Mouse (Mus musculus): ENCODE data around the gene Rap2a. TPM values are rescaled to one million over a fixed set of nuclear protein-coding genes. Genes with fewer than 3 reads are reported as not detected.

Gene Rap2a
- polyA plus RNA-seq, 1 experiment from 2014 or later = 16.5 TPM

- Histone ChIP-seq H3K4me1 (replicated peaks; ENCODE audit: insufficient read depth, low read length) (no peaks in the 10 kb centered on the region), H3K4me2 (ENCODE audit: low read length) (no peak overlapping the region), H3K27me3 (ENCODE audit: insufficient read depth, low read length) (no peaks in the 10 kb centered on the region), H3K36me3 (ENCODE audit: insufficient read depth, low read length) (no peaks in the 10 kb centered on the region), H3K27ac (no peak overlapping the region), H3K9me3 (replicated peaks; ENCODE audit: low read length) (no peaks in the 10 kb centered on the region), H3K4me3 (replicated peaks; ENCODE audit: low read depth, low read length) (no peak overlapping the region), H3K9ac (ENCODE audit: low read depth, low read length) (no peak overlapping the region)
- WGBS = 80% methylated on average over 5 of the region's 5 CpGs
- TF ChIP-seq CTCF (IDR thresholded peaks at IDR 0.05; ENCODE audit: low read depth) = no peak
- DNase-seq (ENCODE audit: low spot score) (no peak), ATAC-seq (replicated peaks; ENCODE audit: low FRiP score, low read depth) (no peak)
These were observed 33.6 kb downstream of the Rap2a start for GRCm38 (mm10) chr14:120511821-120512220.

- DNase-seq (ENCODE audit: low spot score) (peak; percentile 19), ATAC-seq (replicated peaks; ENCODE audit: low FRiP score, low read depth) (no peak)
- no peak overlapping the region for H3K9ac ChIP-seq (ENCODE audit: low read depth, low read length)
- H3K4me3 ChIP-seq (replicated peaks; ENCODE audit: low read depth, low read length) = no peak overlapping the region
- H3K27me3 ChIP-seq (ENCODE audit: insufficient read depth, low read length) = no peaks in the 10 kb centered on the region
- no peak overlapping the region for H3K4me2 ChIP-seq (ENCODE audit: low read length)
- H3K36me3 ChIP-seq (ENCODE audit: insufficient read depth, low read length) = no peaks in the 10 kb centered on the region
- no peaks in the 10 kb centered on the region for H3K4me1 ChIP-seq (replicated peaks; ENCODE audit: insufficient read depth, low read length)
- 38% methylated on average over 4 of the region's 4 CpGs for WGBS
- H3K9me3 ChIP-seq (replicated peaks; ENCODE audit: low read length) = no peaks in the 10 kb centered on the region
- TF ChIP-seq CTCF (IDR thresholded peaks at IDR 0.05; ENCODE audit: low read depth) = no peak
- no peak overlapping the region for H3K27ac ChIP-seq
These were observed 36.6 kb downstream of the Rap2a start for GRCm38 (mm10) chr14:120514821-120515271.

GRCm38 (mm10) chr14:120515376-120515775, 37.1 kb downstream of the Rap2a start:
- no peak overlapping the region for H3K4me2 ChIP-seq (ENCODE audit: low read length)
- no peaks in the 10 kb centered on the region for H3K27me3 ChIP-seq (ENCODE audit: insufficient read depth, low read length)
- no peaks in the 10 kb centered on the region for H3K36me3 ChIP-seq (ENCODE audit: insufficient read depth, low read length)
- no peak overlapping the region for H3K9ac ChIP-seq (ENCODE audit: low read depth, low read length)
- no peaks in the 10 kb centered on the region for H3K9me3 ChIP-seq (replicated peaks; ENCODE audit: low read length)
- no peak overlapping the region for H3K27ac ChIP-seq
- TF ChIP-seq CTCF (IDR thresholded peaks at IDR 0.05; ENCODE audit: low read depth) = no peak
- WGBS = 68% methylated on average over 1 of the region's 1 CpGs
- H3K4me1 ChIP-seq (replicated peaks; ENCODE audit: insufficient read depth, low read length) = no peaks in the 10 kb centered on the region
- no peak for ATAC-seq (replicated peaks; ENCODE audit: low FRiP score, low read depth)
- no peak overlapping the region for H3K4me3 ChIP-seq (replicated peaks; ENCODE audit: low read depth, low read length)
- DNase-seq (ENCODE audit: low spot score) = no peak

- H3K9ac ChIP-seq (ENCODE audit: low read depth, low read length) = no peak overlapping the region
- no peaks in the 10 kb centered on the region for H3K36me3 ChIP-seq (ENCODE audit: insufficient read depth, low read length)
- no peaks in the 10 kb centered on the region for H3K27me3 ChIP-seq (ENCODE audit: insufficient read depth, low read length)
- no peak for ATAC-seq (replicated peaks; ENCODE audit: low FRiP score, low read depth)
- H3K4me1 ChIP-seq (replicated peaks; ENCODE audit: insufficient read depth, low read length) = no peaks in the 10 kb centered on the region
- H3K4me2 ChIP-seq (ENCODE audit: low read length) = no peak overlapping the region
- no peak overlapping the region for H3K4me3 ChIP-seq (replicated peaks; ENCODE audit: low read depth, low read length)
- no peak for DNase-seq (ENCODE audit: low spot score)
- no peak for TF ChIP-seq CTCF (IDR thresholded peaks at IDR 0.05; ENCODE audit: low read depth)
- 89% methylated on average over 5 of the region's 5 CpGs for WGBS
- H3K9me3 ChIP-seq (replicated peaks; ENCODE audit: low read length) = no peaks in the 10 kb centered on the region
- no peak overlapping the region for H3K27ac ChIP-seq
These were observed 40.5 kb downstream of the Rap2a start for GRCm38 (mm10) chr14:120518706-120519105.

GRCm38 (mm10) chr14:120519921-120520320, 41.7 kb downstream of the Rap2a start:
- H3K9me3 ChIP-seq (replicated peaks; ENCODE audit: low read length) = no peaks in the 10 kb centered on the region
- 75% methylated on average over 1 of the region's 1 CpGs for WGBS
- no peak for TF ChIP-seq CTCF (IDR thresholded peaks at IDR 0.05; ENCODE audit: low read depth)
- H3K9ac ChIP-seq (ENCODE audit: low read depth, low read length) = no peak overlapping the region
- H3K27me3 ChIP-seq (ENCODE audit: insufficient read depth, low read length) = no peaks in the 10 kb centered on the region
- ATAC-seq (replicated peaks; ENCODE audit: low FRiP score, low read depth) (no peak), DNase-seq (ENCODE audit: low spot score) (no peak)
- H3K27ac ChIP-seq = no peak overlapping the region
- H3K4me1 ChIP-seq (replicated peaks; ENCODE audit: insufficient read depth, low read length) = no peaks in the 10 kb centered on the region
- H3K36me3 ChIP-seq (ENCODE audit: insufficient read depth, low read length) = no peaks in the 10 kb centered on the region
- no peak overlapping the region for H3K4me3 ChIP-seq (replicated peaks; ENCODE audit: low read depth, low read length)
- no peak overlapping the region for H3K4me2 ChIP-seq (ENCODE audit: low read length)

- no peak overlapping the region for H3K4me3 ChIP-seq (replicated peaks; ENCODE audit: low read depth, low read length)
- 52% methylated on average over 3 of the region's 3 CpGs for WGBS
- H3K27me3 ChIP-seq (ENCODE audit: insufficient read depth, low read length) = no peaks in the 10 kb centered on the region
- ATAC-seq (replicated peaks; ENCODE audit: low FRiP score, low read depth) = no peak
- H3K4me2 ChIP-seq (ENCODE audit: low read length) = no peak overlapping the region
- H3K9me3 ChIP-seq (replicated peaks; ENCODE audit: low read length) = no peaks in the 10 kb centered on the region
- no peak for TF ChIP-seq CTCF (IDR thresholded peaks at IDR 0.05; ENCODE audit: low read depth)
- no peaks in the 10 kb centered on the region for H3K4me1 ChIP-seq (replicated peaks; ENCODE audit: insufficient read depth, low read length)
- no peak overlapping the region for H3K9ac ChIP-seq (ENCODE audit: low read depth, low read length)
- no peak overlapping the region for H3K27ac ChIP-seq
- H3K36me3 ChIP-seq (ENCODE audit: insufficient read depth, low read length) = no peaks in the 10 kb centered on the region
- no peak for DNase-seq (ENCODE audit: low spot score)
These were observed 42.6 kb downstream of the Rap2a start for GRCm38 (mm10) chr14:120520843-120521242.

GRCm38 (mm10) chr14:120523296-120523695, 45.1 kb downstream of the Rap2a start:
- ATAC-seq (replicated peaks; ENCODE audit: low FRiP score, low read depth) (no peak), DNase-seq (ENCODE audit: low spot score) (no peak)
- WGBS = 91% methylated on average over 5 of the region's 5 CpGs

More at GRCm38 (mm10) chr14:120523296-120523695, 45.1 kb downstream of the Rap2a start:
- H3K9ac ChIP-seq (ENCODE audit: low read depth, low read length) = no peak overlapping the region
- no peak overlapping the region for H3K27ac ChIP-seq
- H3K27me3 ChIP-seq (ENCODE audit: insufficient read depth, low read length) = no peaks in the 10 kb centered on the region
- TF ChIP-seq CTCF (IDR thresholded peaks at IDR 0.05; ENCODE audit: low read depth) = no peak
- no peaks in the 10 kb centered on the region for H3K9me3 ChIP-seq (replicated peaks; ENCODE audit: low read length)
- no peaks in the 10 kb centered on the region for H3K4me1 ChIP-seq (replicated peaks; ENCODE audit: insufficient read depth, low read length)
- H3K4me3 ChIP-seq (replicated peaks; ENCODE audit: low read depth, low read length) = no peak overlapping the region
- H3K4me2 ChIP-seq (ENCODE audit: low read length) = no peak overlapping the region
- no peaks in the 10 kb centered on the region for H3K36me3 ChIP-seq (ENCODE audit: insufficient read depth, low read length)
